Mouse (Mus musculus) heart, postnatal 0 days (tissue): ENCODE data around the gene Cyp2b19. TPM values are rescaled to one million over a fixed set of nuclear protein-coding genes. Genes with fewer than 3 reads are reported as not detected.

Experiments
- ATAC-seq: fragments of 200-750 bp; cut with Nextera tagmentation; 2 replicates; pipeline ENCODE4 v1.8.0; 2017; ENCODE audit warnings: low read depth, moderate number of reproducible peaks, moderate library complexity; ENCODE audit not compliant: insufficient read depth
- DNase-seq: peaks from one replicate; pipeline ENCODE4 v3.0.0-alpha.2; 2016; ENCODE audit warnings: low spot score
- H3K27ac ChIP-seq: fragments of 300-500 bp; sonication (generic); 2 replicates; pipeline ENCODE4 v1.5.1; 2014; ENCODE audit warnings: low read depth, mild to moderate bottlenecking
- H3K27me3 ChIP-seq: fragments of 300-500 bp; sonication (generic); 2 replicates; pipeline ENCODE4 v1.6.1; 2014; ENCODE audit warnings: low read length, mixed read lengths; ENCODE audit not compliant: control insufficient read depth, insufficient read depth
- H3K36me3 ChIP-seq: fragments of 300-500 bp; sonication (generic); replicated peaks from 2 replicates; pipeline ENCODE4 v1.6.1; 2014; ENCODE audit warnings: low read length, mixed read lengths; ENCODE audit not compliant: control insufficient read depth, insufficient read depth
- H3K4me1 ChIP-seq: fragments of 300-500 bp; sonication (generic); 2 replicates; pipeline ENCODE4 v1.6.1; 2014; ENCODE audit warnings: antibody characterized with exemption; ENCODE audit not compliant: control insufficient read depth, insufficient read depth
- H3K4me2 ChIP-seq: fragments of 300-500 bp; sonication (generic); 2 replicates; pipeline ENCODE4 v1.6.1; 2014; ENCODE audit warnings: low read depth, mild to moderate bottlenecking, low read length, moderate library complexity
- H3K4me3 ChIP-seq: fragments of 300-500 bp; sonication (generic); 2 replicates; pipeline ENCODE4 v1.5.1; 2014; ENCODE audit warnings: low read depth, low read length
- H3K9ac ChIP-seq: fragments of 300-500 bp; sonication (generic); replicated peaks from 2 replicates; pipeline ENCODE4 v1.6.1; 2014; ENCODE audit warnings: low read depth, low read length, mixed read lengths
- H3K9me3 ChIP-seq: fragments of 300-500 bp; sonication (generic); replicated peaks from 2 replicates; pipeline ENCODE4 v1.6.1; 2016; ENCODE audit warnings: low read length; ENCODE audit not compliant: control insufficient read depth
- CTCF ChIP-seq: IDR thresholded peaks from 2 replicates; pipeline ENCODE4 v1.5.1; 2016; ENCODE audit warnings: antibody characterized with exemption, control low read depth, low read depth
- EP300 ChIP-seq: IDR thresholded peaks from 2 replicates; pipeline ENCODE4 v1.6.1; 2016; ENCODE audit warnings: antibody characterized with exemption, low read depth
- WGBS: fragments of 180-500 bp; shearing (Covaris S2); extraction: QIAGEN DNeasy Blood & Tissue Kit; methylation state at CpG from one replicate; pipeline ENCODE4 v1.1.7; 2014; 5-methylcytosine and 5-hydroxymethylcytosine counted together
- polyA plus RNA-seq: library from polyadenylated mRNA; unstranded; fragments of >200 nt; fragmentation: Nextera tagmentation; extraction: Ambion mirVana; gene quantifications from 2 replicates; pipeline ENCODE4 v1.2.1, GENCODE M21; 2015
- total RNA-seq: library from RNA; depleted of rRNA; stranded (reverse); fragments of >200 nt; gene quantifications from 2 replicates; pipeline ENCODE4 v1.2.3, GENCODE M21; 2014; ENCODE audit warnings: low replicate concordance; rRNA removed

Cyp2b19 gene
- total and polyA plus RNA-seq, 2 experiments from 2014 or later: not detected

DNA sequence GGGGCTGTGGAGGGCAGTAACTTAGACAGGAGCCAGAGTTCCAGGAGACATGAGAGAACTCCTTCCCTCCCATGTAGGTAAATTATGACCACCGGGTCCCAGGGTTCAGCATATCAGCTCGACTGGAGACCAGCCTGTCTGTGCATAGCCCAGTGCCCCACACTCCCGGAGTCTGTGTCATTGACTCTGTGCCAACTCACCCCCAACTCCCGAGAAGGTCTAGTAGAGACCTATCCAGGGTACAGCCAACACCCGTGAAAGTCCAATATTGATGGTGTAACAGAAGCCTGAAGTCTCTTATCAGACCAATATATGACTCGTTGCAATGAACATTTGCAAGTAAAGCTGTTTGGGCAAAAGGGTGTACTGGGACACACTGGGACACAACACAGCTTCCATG, 33.0 kb downstream of the Cyp2b19 start:
- TF ChIP-seq CTCF (no peak), EP300 (no peak)
- Histone ChIP-seq H3K36me3 (no peaks in the 10 kb centered on the region), H3K4me1 (no peaks in the 10 kb centered on the region), H3K27me3 (no peaks in the 10 kb centered on the region), H3K9ac (no peak overlapping the region), H3K27ac (no peak overlapping the region), H3K9me3 (no peaks in the 10 kb centered on the region), H3K4me2 (no peak overlapping the region), H3K4me3 (no peak overlapping the region)
- WGBS: 55% methylated on average over 6 of the region's 6 CpGs
- no peak for DNase-seq
- ATAC-seq: no peak

GRCm38 (mm10) chr7:26800104-26800503, 43.2 kb downstream of the Cyp2b19 start:
- Histone ChIP-seq H3K36me3 (no peaks in the 10 kb centered on the region), H3K4me2 (no peak overlapping the region), H3K27me3 (no peaks in the 10 kb centered on the region), H3K9ac (no peak overlapping the region), H3K4me3 (no peak overlapping the region), H3K4me1 (no peaks in the 10 kb centered on the region), H3K9me3 (no peaks in the 10 kb centered on the region), H3K27ac (no peak overlapping the region)
- ATAC-seq: no peak
- no peak for DNase-seq
- TF ChIP-seq CTCF (no peak), EP300 (no peak)

GRCm38 (mm10) chr7:26800996-26801395, 44.1 kb downstream of the Cyp2b19 start:
- no peak overlapping the region for H3K4me2 ChIP-seq
- H3K9me3 ChIP-seq: no peaks in the 10 kb centered on the region
- no peaks in the 10 kb centered on the region for H3K4me1 ChIP-seq
- H3K27ac ChIP-seq: no peak overlapping the region
- no peaks in the 10 kb centered on the region for H3K27me3 ChIP-seq
- no peak overlapping the region for H3K9ac ChIP-seq
- no peak overlapping the region for H3K4me3 ChIP-seq
- DNase-seq (no peak), ATAC-seq (no peak)
- WGBS: 75% methylated on average over 1 of the region's 1 CpGs
- TF ChIP-seq CTCF: no peak
- no peak for TF ChIP-seq EP300
- no peaks in the 10 kb centered on the region for H3K36me3 ChIP-seq

- Histone ChIP-seq H3K4me3 (no peak within 1 kb of the TSS), H3K27ac (no peak within 1 kb of the TSS), H3K9me3 (no peaks in the 10 kb centered on the region), H3K4me2 (no peak within 1 kb of the TSS), H3K9ac (no peak within 1 kb of the TSS), H3K36me3 (no peaks in the 10 kb centered on the region), H3K27me3 (no peaks in the 10 kb centered on the region), H3K4me1 (no peaks in the 10 kb centered on the region)
- TF ChIP-seq CTCF (no peak), EP300 (no peak)
- 82% methylated on average over 2 of the region's 2 CpGs for whole genome bisulfite sequencing
- no peak for ATAC-seq
- DNase-seq: no peak
Observed at GRCm38 (mm10) chr7:26808592-26808991, 51.6 kb downstream of the Cyp2b19 start, which contains the start of gene Cyp2g1. Gene Cyp2g1 (plus strand): TSS chr7:26808892.

Other genes starting within 250 kb of the Cyp2b19 start
- not detected in 2 replicates for gene Nlrp9a, start 222.1 kb upstream of the Cyp2b19 start, total RNA-seq
- not detected in 2 replicates for gene Nlrp9a, start 222.1 kb upstream of the Cyp2b19 start, polyA plus RNA-seq
- gene Vmn1r185, start 138.7 kb upstream of the Cyp2b19 start, total RNA-seq: not detected in 2 replicates
- not detected in 2 replicates for gene Vmn1r185, start 138.7 kb upstream of the Cyp2b19 start, polyA plus RNA-seq
- not detected in 2 replicates for gene Cyp2b23, start 70.7 kb upstream of the Cyp2b19 start, total RNA-seq
- gene Cyp2b23, start 70.7 kb upstream of the Cyp2b19 start, polyA plus RNA-seq: not detected in 2 replicates
- gene Cyp2g1, start 51.8 kb downstream of the Cyp2b19 start, total RNA-seq: not detected in 2 replicates
- not detected in 2 replicates for gene Cyp2g1, start 51.8 kb downstream of the Cyp2b19 start, polyA plus RNA-seq
- gene Cyp2a5, start 78.2 kb downstream of the Cyp2b19 start, total RNA-seq: not detected in 2 replicates
- not detected in 2 replicates for gene Cyp2a5, start 78.2 kb downstream of the Cyp2b19 start, polyA plus RNA-seq
- not detected in 2 replicates for gene Cyp2a22, start 182.2 kb downstream of the Cyp2b19 start, total RNA-seq
- gene Cyp2a22, start 182.2 kb downstream of the Cyp2b19 start, polyA plus RNA-seq: not detected in 2 replicates